Mouse (Mus musculus) cerebellum, adult 11 months (tissue): ENCODE data around the gene Cyp4f16.
"Not testable (repeated sequence)": the region's sequence is repeated elsewhere in the genome, so short reads cannot be mapped to it uniquely, and the experiment has no call there.

ENCODE experiments used
- DNase-seq: peaks from one replicate; pipeline ENCODE4 v3.0.0; 2022

Gene Cyp4f16

GRCm38 (mm10) chr17:32536051-32536866 is at the start of gene Cyp4f16:
TSS of gene Cyp4f16 (plus strand) at chr17:32536558.
- peak; percentile 85 for DNase-seq

- DNase-seq = no peak
These were observed 43.9 kb upstream of the Cyp4f16 start for GRCm38 (mm10) chr17:32492349-32492980.

- peak; percentile 59 for DNase-seq
These were observed 41.8 kb upstream of the Cyp4f16 start for GRCm38 (mm10) chr17:32494601-32495000.

- not testable (repeated sequence) for DNase-seq
These were observed 35.8 kb upstream of the Cyp4f16 start for GRCm38 (mm10) chr17:32500511-32500910.

- no peak for DNase-seq
These were observed 35.3 kb upstream of the Cyp4f16 start for GRCm38 (mm10) chr17:32501051-32501450.

GRCm38 (mm10) chr17:32503111-32503510 is 33.2 kb upstream of the Cyp4f16 start:
- DNase-seq = no peak

GRCm38 (mm10) chr17:32505851-32506728 is 30.3 kb upstream of the Cyp4f16 start, which contains the start of gene Cyp4f17:
TSS of gene Cyp4f17 (plus strand) at chr17:32506050.
- DNase-seq = no peak

GRCm38 (mm10) chr17:32506729-32507245 is 29.6 kb upstream of the Cyp4f16 start:
- DNase-seq = no peak

GRCm38 (mm10) chr17:32516126-32516525 is 20.2 kb upstream of the Cyp4f16 start:
- no peak for DNase-seq

- DNase-seq = no peak
These were observed 14.4 kb upstream of the Cyp4f16 start for GRCm38 (mm10) chr17:32521981-32522380.

- no peak for DNase-seq
These were observed 14.0 kb upstream of the Cyp4f16 start for GRCm38 (mm10) chr17:32522386-32522785.

GRCm38 (mm10) chr17:32522816-32523215 is 13.5 kb upstream of the Cyp4f16 start:
- DNase-seq = no peak

GRCm38 (mm10) chr17:32523895-32524294 is 12.5 kb upstream of the Cyp4f16 start:
- DNase-seq = no peak

- DNase-seq = not testable (repeated sequence)
These were observed 10.0 kb upstream of the Cyp4f16 start for GRCm38 (mm10) chr17:32526341-32526740.

- DNase-seq = peak; percentile 6
These were observed 8.6 kb upstream of the Cyp4f16 start for GRCm38 (mm10) chr17:32527748-32528147.

- DNase-seq = peak; percentile 93
These were observed 7.7 kb upstream of the Cyp4f16 start for GRCm38 (mm10) chr17:32528408-32529337.

GRCm38 (mm10) chr17:32532356-32532755 is 4.0 kb upstream of the Cyp4f16 start:
- DNase-seq = not testable (repeated sequence)

GRCm38 (mm10) chr17:32534068-32534467 is 2.3 kb upstream of the Cyp4f16 start:
- DNase-seq = no peak

- DNase-seq = peak; percentile 29
These were observed 501 bp downstream of the Cyp4f16 start for GRCm38 (mm10) chr17:32536867-32537250.

- DNase-seq = not testable (repeated sequence)
These were observed 8.4 kb downstream of the Cyp4f16 start for GRCm38 (mm10) chr17:32544792-32545191.

GRCm38 (mm10) chr17:32550377-32550776 is 14.0 kb downstream of the Cyp4f16 start:
- not testable (repeated sequence) for DNase-seq
